Mouse (Mus musculus): Measurements from ENCODE around the gene Stox1. TPM values are rescaled to one million over a fixed set of nuclear protein-coding genes. Genes with fewer than 3 reads are reported as not detected.
A peak's percentile ranks its signal among the peaks of the same experiment; 100 is the strongest.

The Stox1 gene
- polyA plus RNA-seq, 1 experiment = 0.99 TPM

GRCm38 (mm10) chr10:62669245-62669644, 56.7 kb downstream of the Stox1 start:
- TF ChIP-seq CTCF (IDR thresholded peaks at IDR 0.05; ENCODE audit: insufficient read depth, low read length) (no peak), POLR2A (IDR thresholded peaks at IDR 0.05; ENCODE audit: borderline replicate concordance, extremely low read depth, low read depth, low read length) (no peak)
- WGBS = 68% methylated on average over 14 of the region's 14 CpGs

GRCm38 (mm10) chr10:62668463-62668862, 57.5 kb downstream of the Stox1 start:
- no peak for DNase-seq
- no peaks in the 10 kb centered on the region for H3K4me1 ChIP-seq (ENCODE audit: control insufficient read depth, insufficient read depth, low read length)
- 93% methylated on average over 2 of the region's 2 CpGs for WGBS
- TF ChIP-seq CTCF (IDR thresholded peaks at IDR 0.05; ENCODE audit: insufficient read depth, low read length) (no peak), POLR2A (IDR thresholded peaks at IDR 0.05; ENCODE audit: borderline replicate concordance, extremely low read depth, low read depth, low read length) (no peak)
- no peak overlapping the region for H3K4me3 ChIP-seq (replicated peaks; ENCODE audit: extremely low read depth, low read depth, low read length)

More at GRCm38 (mm10) chr10:62669245-62669644, 56.7 kb downstream of the Stox1 start:
- Histone ChIP-seq H3K4me3 (replicated peaks; ENCODE audit: extremely low read depth, low read depth, low read length) (no peak overlapping the region), H3K4me1 (ENCODE audit: control insufficient read depth, insufficient read depth, low read length) (no peaks in the 10 kb centered on the region)
- no peak for DNase-seq

DNA sequence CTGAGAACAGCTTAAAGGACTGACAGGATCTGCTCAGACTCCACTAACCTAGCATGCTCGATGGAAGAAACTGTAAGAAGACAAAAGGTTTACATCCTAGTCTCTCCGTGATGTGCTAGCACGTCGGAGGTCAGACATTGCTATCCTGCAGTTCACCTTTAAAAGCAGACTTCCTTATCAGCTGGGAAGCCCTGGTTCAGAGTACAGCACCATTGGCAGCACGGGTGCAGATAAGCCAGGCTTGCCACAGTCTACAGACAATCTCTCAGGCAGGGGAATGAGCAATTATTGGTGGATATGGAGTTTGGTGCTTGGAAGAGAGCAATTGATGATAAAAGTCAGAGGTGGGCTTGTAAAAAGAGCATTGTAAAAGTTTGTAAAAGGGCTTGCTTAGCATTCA, 57.9 kb downstream of the Stox1 start:
- Histone ChIP-seq H3K4me3 (replicated peaks; ENCODE audit: extremely low read depth, low read depth, low read length) (no peak overlapping the region), H3K4me1 (ENCODE audit: control insufficient read depth, insufficient read depth, low read length) (no peaks in the 10 kb centered on the region)
- no peak for DNase-seq
- WGBS = 74% methylated on average over 5 of the region's 5 CpGs
- TF ChIP-seq CTCF (IDR thresholded peaks at IDR 0.05; ENCODE audit: insufficient read depth, low read length) = no peak
- no peak for TF ChIP-seq POLR2A (IDR thresholded peaks at IDR 0.05; ENCODE audit: borderline replicate concordance, extremely low read depth, low read depth, low read length)

DNA sequence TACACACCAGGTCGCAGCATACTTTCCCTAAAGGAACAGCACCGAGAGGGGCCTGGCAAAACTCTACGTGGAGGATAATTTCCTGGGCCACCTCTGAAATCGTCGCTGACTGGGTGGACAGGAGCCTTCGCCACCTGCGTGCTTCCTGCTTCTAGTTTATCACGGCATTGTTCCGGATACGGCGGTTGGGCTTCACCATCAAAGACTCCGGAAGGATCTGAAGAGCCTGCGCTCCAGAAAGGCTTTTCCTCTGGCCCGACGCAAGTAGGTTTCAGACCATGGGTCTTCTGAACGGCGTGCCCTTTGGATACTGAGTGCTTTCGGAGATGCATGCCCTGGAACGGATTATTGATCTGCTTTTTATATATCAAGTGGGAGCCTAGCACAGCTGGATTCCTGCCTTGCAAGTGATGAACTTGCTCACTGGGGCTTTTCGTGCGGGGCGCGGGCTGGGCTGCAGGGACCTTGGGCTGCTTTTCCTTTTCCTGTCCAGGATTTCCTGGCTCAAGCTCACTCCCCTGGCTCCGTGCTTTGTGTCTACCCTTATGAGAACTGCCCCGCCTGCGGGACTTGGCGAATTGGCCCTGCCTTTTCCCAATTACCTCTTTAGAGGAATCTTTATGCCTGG, 60.9 kb downstream of the Stox1 start:
- Histone ChIP-seq H3K4me3 (replicated peaks; ENCODE audit: extremely low read depth, low read depth, low read length) (peak overlapping the region; percentile 63), H3K4me1 (ENCODE audit: control insufficient read depth, insufficient read depth, low read length) (no peaks in the 10 kb centered on the region; the same call in 1 of the 2 replicates)
- DNase-seq = peak; percentile 41
- 33% methylated on average over 27 of the region's 27 CpGs for WGBS
- TF ChIP-seq POLR2A (IDR thresholded peaks at IDR 0.05; ENCODE audit: borderline replicate concordance, extremely low read depth, low read depth, low read length) = peak; percentile 40; the same call in 1 of the 2 replicates
- no peak for TF ChIP-seq CTCF (IDR thresholded peaks at IDR 0.05; ENCODE audit: insufficient read depth, low read length)

DNA sequence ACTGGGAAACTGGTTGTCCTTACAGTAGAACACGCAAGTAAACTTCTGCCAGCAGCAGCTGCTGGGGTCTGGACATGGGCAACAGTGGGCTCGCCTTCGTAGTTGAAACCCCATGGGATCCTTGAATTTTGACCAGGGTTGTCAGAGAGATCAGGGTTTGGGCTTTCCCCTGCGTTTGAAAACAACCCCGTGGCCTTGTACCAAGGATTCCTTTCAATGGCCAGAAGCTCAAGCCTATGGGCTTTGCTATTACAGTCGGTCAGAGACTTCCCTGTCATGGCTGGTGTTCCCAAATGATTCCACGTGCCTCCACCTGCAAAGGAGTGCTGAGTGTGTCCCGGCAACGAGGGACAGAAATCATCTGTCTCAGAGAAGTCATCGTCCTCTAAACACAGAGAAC, 61.8 kb downstream of the Stox1 start:
- TF ChIP-seq CTCF (IDR thresholded peaks at IDR 0.05; ENCODE audit: insufficient read depth, low read length) = no peak
- TF ChIP-seq POLR2A (IDR thresholded peaks at IDR 0.05; ENCODE audit: borderline replicate concordance, extremely low read depth, low read depth, low read length) = no peak
- no peak for DNase-seq
- WGBS = 81% methylated on average over 10 of the region's 10 CpGs
- H3K4me3 ChIP-seq (replicated peaks; ENCODE audit: extremely low read depth, low read depth, low read length) = no peak overlapping the region
- H3K4me1 ChIP-seq (ENCODE audit: control insufficient read depth, insufficient read depth, low read length) = no peaks in the 10 kb centered on the region; the same call in 1 of the 2 replicates

DNA sequence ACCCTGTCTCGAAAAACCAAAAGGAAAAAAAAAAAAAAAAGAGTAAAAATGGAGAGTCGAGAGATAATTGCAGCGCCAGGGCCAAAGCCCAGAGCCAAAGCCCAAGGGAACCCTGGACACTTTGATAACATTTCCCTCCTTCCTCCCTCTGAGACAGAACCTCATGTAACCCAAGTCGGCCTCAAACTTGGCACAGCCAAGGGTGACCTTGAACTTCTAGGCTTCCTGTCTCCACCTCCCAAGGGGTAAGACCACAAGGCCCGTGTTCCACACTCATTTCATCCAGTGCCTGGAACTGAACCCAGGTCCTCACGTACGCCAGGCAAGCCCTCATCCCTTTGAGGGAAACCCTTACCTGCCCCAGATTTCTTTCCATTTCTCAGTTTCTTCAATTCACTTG, 69.2 kb downstream of the Stox1 start:
- H3K4me1 ChIP-seq (ENCODE audit: control insufficient read depth, insufficient read depth, low read length) = no peaks in the 10 kb centered on the region; the same call in 1 of the 2 replicates
- no peak for DNase-seq
- 69% methylated on average over 7 of the region's 7 CpGs for WGBS
- H3K4me3 ChIP-seq (replicated peaks; ENCODE audit: extremely low read depth, low read depth, low read length) = no peak overlapping the region
- TF ChIP-seq CTCF (IDR thresholded peaks at IDR 0.05; ENCODE audit: insufficient read depth, low read length) = no peak
- no peak for TF ChIP-seq POLR2A (IDR thresholded peaks at IDR 0.05; ENCODE audit: borderline replicate concordance, extremely low read depth, low read depth, low read length)

GRCm38 (mm10) chr10:62651961-62652360, 74.0 kb downstream of the Stox1 start:
- 22% methylated on average over 3 of the region's 3 CpGs for WGBS
- H3K4me3 ChIP-seq (replicated peaks; ENCODE audit: extremely low read depth, low read depth, low read length) = peak overlapping the region; percentile 80
- H3K4me1 ChIP-seq (ENCODE audit: control insufficient read depth, insufficient read depth, low read length) = peaks cover 5% of the 10 kb centered on the region
- no peak for DNase-seq
- no peak for TF ChIP-seq POLR2A (IDR thresholded peaks at IDR 0.05; ENCODE audit: borderline replicate concordance, extremely low read depth, low read depth, low read length)
- no peak for TF ChIP-seq CTCF (IDR thresholded peaks at IDR 0.05; ENCODE audit: insufficient read depth, low read length)

GRCm38 (mm10) chr10:62650881-62651810, 74.8 kb downstream of the Stox1 start, which contains the start of gene Ddx50:
Gene Ddx50, minus strand, starts transcription at chr10:62651218.
- TF ChIP-seq CTCF (IDR thresholded peaks at IDR 0.05; ENCODE audit: insufficient read depth, low read length) (no peak), POLR2A (IDR thresholded peaks at IDR 0.05; ENCODE audit: borderline replicate concordance, extremely low read depth, low read depth, low read length) (peak; percentile 50; the same call in 1 of the 2 replicates)
- Histone ChIP-seq H3K4me1 (ENCODE audit: control insufficient read depth, insufficient read depth, low read length) (peaks cover 5% of the 10 kb centered on the region), H3K4me3 (replicated peaks; ENCODE audit: extremely low read depth, low read depth, low read length) (peak within 1 kb of the TSS; percentile 80)
- under 1% methylated on average over 87 of the region's 89 CpGs for WGBS
- peak; percentile 99 for DNase-seq

GRCm38 (mm10) chr10:62650358-62650782, 75.6 kb downstream of the Stox1 start:
- TF ChIP-seq CTCF (IDR thresholded peaks at IDR 0.05; ENCODE audit: insufficient read depth, low read length) (no peak), POLR2A (IDR thresholded peaks at IDR 0.05; ENCODE audit: borderline replicate concordance, extremely low read depth, low read depth, low read length) (no peak)
- H3K4me3 ChIP-seq (replicated peaks; ENCODE audit: extremely low read depth, low read depth, low read length) = peak overlapping the region; percentile 77
- DNase-seq = no peak
- H3K4me1 ChIP-seq (ENCODE audit: control insufficient read depth, insufficient read depth, low read length) = peaks cover 5% of the 10 kb centered on the region
- under 1% methylated on average over 17 of the region's 17 CpGs for WGBS

Other genes starting within 250 kb of the Stox1 start
- gene Vps26a, start 239.3 kb downstream of the Stox1 start, polyA plus RNA-seq (2012; rRNA removed) = 7.7 and 13.9 TPM in 2 replicates
- gene Srgn, start 198.7 kb downstream of the Stox1 start, polyA plus RNA-seq (2012; rRNA removed) = 48.6 and 82.7 TPM in 2 replicates
- gene Kif1bp, start 147.7 kb downstream of the Stox1 start, polyA plus RNA-seq (2012; rRNA removed) = 37.8 and 45.5 TPM in 2 replicates
- 7.2 and 13.4 TPM in 2 replicates for gene Ddx21, start 123.8 kb downstream of the Stox1 start, polyA plus RNA-seq (2012; rRNA removed)
- 8.9 and 14.1 TPM in 2 replicates for gene Ddx50, start 74.9 kb downstream of the Stox1 start, polyA plus RNA-seq (2012; rRNA removed)
- 30.9 and 41.9 TPM in 2 replicates for gene Ccar1, start 66.2 kb upstream of the Stox1 start, polyA plus RNA-seq (2012; rRNA removed)
- gene Tet1, start 182.9 kb upstream of the Stox1 start, polyA plus RNA-seq (2012; rRNA removed) = 2.4 and 3.2 TPM in 2 replicates
- gene Slc25a16, start 194.5 kb upstream of the Stox1 start, polyA plus RNA-seq (2012; rRNA removed) = 43.7 and 60.6 TPM in 2 replicates
- 4.9 and 7.1 TPM in 2 replicates for gene Dna2, start 220.9 kb upstream of the Stox1 start, polyA plus RNA-seq (2012; rRNA removed)

All from lung, adult 2 months (tissue).